Mouse (Mus musculus) thymus, adult 2 months (tissue): ENCODE results near the gene Ypel1.

Source experiments
- CTCF ChIP-seq: fragments of 200-500 bp; IDR thresholded peaks from 2 replicates; pipeline ENCODE4 v1.5.1; 2012; ENCODE audit warnings: mild to moderate bottlenecking, control low read depth, low read length, moderate library complexity, borderline replicate concordance; ENCODE audit not compliant: control insufficient read depth, poor library complexity, insufficient read depth; ENCODE audit errors: extremely low read depth
- POLR2A ChIP-seq: fragments of 200-500 bp; IDR thresholded peaks from 2 replicates; pipeline ENCODE4 v1.6.1; 2012; ENCODE audit warnings: mild to moderate bottlenecking, low read length, control low read depth, moderate library complexity; ENCODE audit not compliant: control insufficient read depth, poor library complexity, insufficient read depth; ENCODE audit errors: extremely low read depth

GRCm38 (mm10) chr16:17086669-17087193 lies 17.2 kb downstream of the Ypel1 start:
- TF ChIP-seq CTCF (no peak), POLR2A (no peak)
